Mouse (Mus musculus): Measurements from ENCODE around the gene Nudt5.

DNA sequence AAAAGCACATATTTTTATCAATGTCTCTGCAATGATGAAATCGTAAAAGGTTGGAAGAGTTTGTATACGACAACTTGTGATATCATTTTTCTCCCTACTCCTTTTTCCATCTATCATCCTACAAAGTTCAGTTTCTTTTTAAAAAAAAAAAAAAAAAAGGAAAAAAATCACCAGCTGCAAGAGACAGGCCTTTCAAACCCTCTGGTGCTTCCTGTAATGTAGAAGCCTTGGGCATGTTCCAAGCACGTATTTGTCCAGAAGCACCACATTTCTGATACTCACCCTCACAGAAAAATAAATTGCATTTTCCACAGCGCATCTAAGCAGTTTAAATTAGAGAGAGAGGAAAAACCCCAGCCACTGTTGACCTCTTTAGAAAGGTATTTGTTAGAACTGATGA lies 1.0 kb downstream of the Nudt5 start:
- TF ChIP-seq POLR2A (IDR thresholded peaks at IDR 0.05; ENCODE audit: borderline replicate concordance, low read depth, low read length) = no peak
- no peak for TF ChIP-seq CTCF (IDR thresholded peaks at IDR 0.05; ENCODE audit: low read depth, low read length)
